In genomic region chr1:27510787-27511395, GRCm38 (mm10) we compare ENCODE assay signal across 28 mouse cellular contexts.
DNase-seq lines count a peak whose midpoint lies in the region; ATAC-seq and TF ChIP-seq lines count a peak whose summit lies in the region.
"Had no signal": no experiment of that assay in that cellular context is flagged by ENCODE, and none has a peak within 500 bp of the region (broad histone marks: within the 10 kb centered on the region; RNA-seq: fewer than 3 reads in every experiment).

No protein-coding gene starts in this region.

- no peaks in the 10 kb centered on the region for H3K9me3 ChIP-seq in forebrain, embryonic 16.5 days (ENCODE audit: control insufficient read depth, low read length)
- H3K9me3 ChIP-seq in forebrain, embryonic 11.5 days (ENCODE audit: control insufficient read depth, low read length) = no peaks in the 10 kb centered on the region
- no peaks in the 10 kb centered on the region for H3K9me3 ChIP-seq in midbrain, embryonic 14.5 days (ENCODE audit: control insufficient read depth, low read length)
- no peaks in the 10 kb centered on the region for H3K9me3 ChIP-seq in midbrain, embryonic 10.5 days (replicated peaks)
- H3K9me3 ChIP-seq in hindbrain, embryonic 15.5 days = no peaks in the 10 kb centered on the region
- H3K9me3 ChIP-seq: embryonic facial prominence, embryonic 12.5 days; intestine, embryonic 15.5 days; limb, embryonic 10.5 days; limb, embryonic 15.5 days had no signal

- 60% methylated on average over 4 of the region's 4 CpGs for WGBS in forebrain, embryonic 16.5 days
- WGBS in forebrain, embryonic 11.5 days = 80% methylated on average over 4 of the region's 4 CpGs
- WGBS in midbrain, embryonic 14.5 days = 78% methylated on average over 4 of the region's 4 CpGs
- 92% methylated on average over 4 of the region's 4 CpGs for WGBS in midbrain, embryonic 10.5 days
- 57% methylated on average over 4 of the region's 4 CpGs for WGBS in hindbrain, embryonic 15.5 days

- no peaks in the 10 kb centered on the region for H3K4me1 ChIP-seq in forebrain, embryonic 16.5 days (replicated peaks; ENCODE audit: control insufficient read depth, insufficient read depth, low read length)
- H3K4me1 ChIP-seq in forebrain, embryonic 11.5 days (replicated peaks; ENCODE audit: control insufficient read depth, insufficient read depth, low read length) = no peaks in the 10 kb centered on the region
- no peaks in the 10 kb centered on the region for H3K4me1 ChIP-seq in midbrain, embryonic 14.5 days (ENCODE audit: control insufficient read depth, insufficient read depth, low read length)
- no peaks in the 10 kb centered on the region for H3K4me1 ChIP-seq in midbrain, embryonic 10.5 days
- no peaks in the 10 kb centered on the region for H3K4me1 ChIP-seq in hindbrain, embryonic 15.5 days (replicated peaks)
- H3K4me1 ChIP-seq: embryonic facial prominence, embryonic 12.5 days; heart, embryonic 12.5 days; intestine, embryonic 15.5 days; limb, embryonic 10.5 days; limb, embryonic 15.5 days had no signal

- no peaks in the 10 kb centered on the region for H3K36me3 ChIP-seq in forebrain, embryonic 16.5 days (ENCODE audit: control insufficient read depth, insufficient read depth)
- H3K36me3 ChIP-seq in forebrain, embryonic 11.5 days (ENCODE audit: control insufficient read depth, insufficient read depth, low read length) = no peaks in the 10 kb centered on the region
- H3K36me3 ChIP-seq in midbrain, embryonic 14.5 days (ENCODE audit: control insufficient read depth, insufficient read depth, low read length) = no peaks in the 10 kb centered on the region
- H3K36me3 ChIP-seq in midbrain, embryonic 10.5 days = no peaks in the 10 kb centered on the region
- no peaks in the 10 kb centered on the region for H3K36me3 ChIP-seq in hindbrain, embryonic 15.5 days
- H3K36me3 ChIP-seq: embryonic facial prominence, embryonic 12.5 days; heart, embryonic 12.5 days; intestine, embryonic 15.5 days; limb, embryonic 10.5 days; limb, embryonic 15.5 days had no signal

- ATAC-seq in forebrain, embryonic 16.5 days = peak; percentile 55; the same call in 1 of the 2 replicates
- no peak for ATAC-seq in forebrain, embryonic 11.5 days (replicated peaks; ENCODE audit: low FRiP score)
- no peak for ATAC-seq in midbrain, embryonic 14.5 days (ENCODE audit: low FRiP score, low TSS enrichment)
- 0 out of 2 replicates have a peak, but pooled peaks have one; percentile 38 for ATAC-seq in hindbrain, embryonic 15.5 days (ENCODE audit: low FRiP score, low read depth)
- ATAC-seq: intestine, embryonic 15.5 days; Patski had no signal

- H3K27ac ChIP-seq in forebrain, embryonic 16.5 days (ENCODE audit: low read length) = no peak overlapping the region
- H3K27ac ChIP-seq in forebrain, embryonic 11.5 days (ENCODE audit: low read depth, low read length) = no peak overlapping the region
- no peak overlapping the region for H3K27ac ChIP-seq in midbrain, embryonic 14.5 days (replicated peaks; ENCODE audit: low read depth, low read length)
- H3K27ac ChIP-seq in midbrain, embryonic 10.5 days (replicated peaks) = no peak overlapping the region
- no peak overlapping the region for H3K27ac ChIP-seq in hindbrain, embryonic 15.5 days (replicated peaks)
- no peak overlapping the region for H3K27ac ChIP-seq in layer of hippocampus, adult 2 months
- H3K27ac ChIP-seq: embryonic facial prominence, embryonic 12.5 days; heart, adult 2 months; intestine, embryonic 15.5 days; limb, embryonic 10.5 days; limb, embryonic 15.5 days; liver, embryonic 14.5 days; stomach, postnatal 0 days had no signal

- H3K9ac ChIP-seq in forebrain, embryonic 16.5 days (replicated peaks; ENCODE audit: low read depth, low read length) = no peak overlapping the region
- H3K9ac ChIP-seq in forebrain, embryonic 11.5 days (ENCODE audit: low read length) = no peak overlapping the region
- H3K9ac ChIP-seq in midbrain, embryonic 14.5 days (replicated peaks; ENCODE audit: low read length) = no peak overlapping the region
- H3K9ac ChIP-seq in hindbrain, embryonic 15.5 days = no peak overlapping the region
- H3K9ac ChIP-seq: embryonic facial prominence, embryonic 12.5 days; heart, embryonic 12.5 days; intestine, embryonic 15.5 days; limb, embryonic 15.5 days; liver, embryonic 14.5 days had no signal

- no peak overlapping the region for H3K4me2 ChIP-seq in forebrain, embryonic 16.5 days (ENCODE audit: low read length)
- no peak overlapping the region for H3K4me2 ChIP-seq in forebrain, embryonic 11.5 days (ENCODE audit: low read depth, low read length, severe bottlenecking)
- no peak overlapping the region for H3K4me2 ChIP-seq in midbrain, embryonic 14.5 days (ENCODE audit: low read length)
- H3K4me2 ChIP-seq in hindbrain, embryonic 15.5 days = no peak overlapping the region
- H3K4me2 ChIP-seq: embryonic facial prominence, embryonic 12.5 days; heart, embryonic 12.5 days; intestine, embryonic 15.5 days; limb, embryonic 15.5 days had no signal

- no peak overlapping the region for H3K4me3 ChIP-seq in forebrain, embryonic 16.5 days (replicated peaks; ENCODE audit: low read length)
- H3K4me3 ChIP-seq in forebrain, embryonic 11.5 days (ENCODE audit: low read depth, low read length) = no peak overlapping the region
- no peak overlapping the region for H3K4me3 ChIP-seq in midbrain, embryonic 14.5 days (replicated peaks; ENCODE audit: low read depth, low read length)
- H3K4me3 ChIP-seq in midbrain, embryonic 10.5 days = no peak overlapping the region
- no peak overlapping the region for H3K4me3 ChIP-seq in hindbrain, embryonic 15.5 days
- no peak overlapping the region for H3K4me3 ChIP-seq in layer of hippocampus, adult 2 months
- H3K4me3 ChIP-seq: embryonic facial prominence, embryonic 12.5 days; heart, adult 2 months; heart, embryonic 12.5 days; intestine, embryonic 15.5 days; limb, embryonic 10.5 days; limb, embryonic 15.5 days had no signal

- no peaks in the 10 kb centered on the region for H3K27me3 ChIP-seq in forebrain, embryonic 16.5 days (replicated peaks; ENCODE audit: control insufficient read depth, insufficient read depth, low read length)
- H3K27me3 ChIP-seq in forebrain, embryonic 11.5 days (ENCODE audit: control insufficient read depth, insufficient read depth, low read length) = no peaks in the 10 kb centered on the region
- H3K27me3 ChIP-seq in midbrain, embryonic 14.5 days (ENCODE audit: control insufficient read depth, insufficient read depth, low read length) = no peaks in the 10 kb centered on the region
- H3K27me3 ChIP-seq in midbrain, embryonic 10.5 days (ENCODE audit: low read depth, poor library complexity, severe bottlenecking) = no peaks in the 10 kb centered on the region
- no peaks in the 10 kb centered on the region for H3K27me3 ChIP-seq in hindbrain, embryonic 15.5 days
- H3K27me3 ChIP-seq: embryonic facial prominence, embryonic 12.5 days; heart, embryonic 12.5 days; intestine, embryonic 15.5 days; limb, embryonic 15.5 days; Patski had no signal

- TF ChIP-seq CTCF in layer of hippocampus, adult 2 months (conservative IDR thresholded peaks at IDR 0.05) = no peak

- no peak for DNase-seq in forebrain, embryonic 11.5 days (ENCODE audit: low spot score)
- peak; percentile 34 for DNase-seq in midbrain, embryonic 14.5 days
- DNase-seq in midbrain, embryonic 10.5 days (ENCODE audit: low spot score) = no peak
- no peak for DNase-seq in lung, postnatal 4 days
- no peak for DNase-seq in layer of hippocampus, adult 2 months (ENCODE audit: low spot score in 2 of 2)
- DNase-seq: adrenal gland, postnatal 10 days; cerebellum, adult 11-12 months; cerebellum, adult 9-11 months; embryo, embryonic 11 days; heart, adult 2 months; kidney, adult 2 months; kidney, postnatal 4 days; layer of hippocampus, postnatal 36 days; lung, adult 2 months; lung, postnatal 10 days; right cerebral cortex, postnatal 4 days; thymus, adult 2 months; thymus, postnatal 36 days had no signal

Comparison
In these comparisons a context has a peak if more than half of its experiments do, and no peak if none do; other contexts are left out.
1. ATAC-seq: peak in forebrain, embryonic 16.5 days (single experiment) and hindbrain, embryonic 15.5 days (single experiment); none in forebrain, embryonic 11.5 days (single experiment) and midbrain, embryonic 14.5 days (single experiment).